Mouse (Mus musculus) embryonic fibroblast, embryonic 13.5 days (primary cell): ENCODE data around the gene Ajm1. TPM values are rescaled to one million over a fixed set of nuclear protein-coding genes. Genes with fewer than 3 reads are reported as not detected.
A peak's percentile ranks its signal among the peaks of the same experiment; 100 is the strongest.

Experiments used
- H3K27ac ChIP-seq: 2 replicates; pipeline ENCODE4 v1.5.1; 2012; ENCODE audit warnings: low read length, control low read depth, inconsistent platforms; ENCODE audit not compliant: insufficient read depth
- H3K4me1 ChIP-seq: 2 replicates; pipeline ENCODE4 v1.6.1; 2011; ENCODE audit warnings: low read length; ENCODE audit not compliant: control insufficient read depth, insufficient read depth
- H3K4me3 ChIP-seq: 2 replicates; pipeline ENCODE4 v1.5.1; 2011; ENCODE audit warnings: mild to moderate bottlenecking, control low read depth, low read length; ENCODE audit not compliant: insufficient read depth
- CTCF ChIP-seq: IDR thresholded peaks from 2 replicates; pipeline ENCODE4 v1.5.1; 2011; ENCODE audit warnings: mild to moderate bottlenecking, control low read depth, low read length, moderate library complexity, borderline replicate concordance; ENCODE audit not compliant: insufficient read depth
- POLR2A ChIP-seq: IDR thresholded peaks from 2 replicates; pipeline ENCODE4 v1.6.1; 2011; ENCODE audit warnings: low read depth, mild to moderate bottlenecking, control low read depth, low read length, moderate library complexity
- polyA plus RNA-seq: library from polyadenylated mRNA; stranded (reverse); fragments of >200 nt; gene quantifications from 2 replicates; pipeline ENCODE4 v1.2.4, GENCODE M21; 2011; ENCODE audit warnings: low read depth; ENCODE audit not compliant: missing spikeins, insufficient read length

Ajm1 gene
- polyA plus RNA-seq, 1 experiment, result 0.25 TPM

DNA sequence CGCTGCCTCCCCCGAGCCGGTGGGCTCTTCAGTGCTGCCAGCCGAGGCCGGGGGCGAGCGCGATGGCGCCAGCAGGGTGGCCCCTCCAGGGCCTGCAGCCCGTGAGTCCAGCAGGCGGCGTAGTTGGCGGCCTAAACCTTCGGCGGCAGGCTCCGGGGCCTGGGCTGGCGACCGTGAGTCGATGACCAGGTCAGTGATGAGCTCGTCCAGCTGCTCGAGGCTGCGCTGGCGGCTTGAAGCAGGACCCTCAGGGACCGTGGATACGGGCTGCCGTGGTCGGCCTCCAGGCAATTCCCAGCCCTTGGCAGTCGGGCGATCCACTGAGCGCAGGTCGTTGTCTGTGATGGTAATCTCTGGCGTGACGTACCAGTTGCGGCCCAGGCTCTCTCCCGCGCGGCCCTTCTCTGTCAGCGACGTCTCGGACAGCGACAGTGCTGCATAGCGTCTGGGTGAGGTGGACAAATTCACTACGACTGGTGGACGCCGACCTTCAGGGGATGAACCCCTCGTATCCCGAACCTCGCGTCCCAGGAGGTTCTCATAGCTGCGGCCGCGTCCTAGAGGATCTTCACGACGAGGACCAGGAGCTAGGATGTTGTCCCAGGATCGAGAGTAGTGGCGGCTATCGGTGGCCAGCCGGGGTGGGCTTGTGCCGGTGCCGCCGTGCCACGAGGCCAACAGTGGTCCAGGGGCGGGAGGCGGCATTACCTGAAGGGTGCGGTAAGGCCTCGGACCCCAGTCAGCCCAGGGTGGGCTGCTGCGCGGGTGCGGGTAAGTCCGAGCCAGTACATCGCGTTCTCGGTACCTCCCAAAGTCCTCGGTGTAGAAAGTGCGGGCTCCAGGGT, 3.4 kb downstream of the Ajm1 start:
- no peak overlapping the region for H3K4me3 ChIP-seq
- TF ChIP-seq CTCF (0 out of 2 replicates have a peak, but pooled peaks have one; percentile 10), POLR2A (no peak)

DNA sequence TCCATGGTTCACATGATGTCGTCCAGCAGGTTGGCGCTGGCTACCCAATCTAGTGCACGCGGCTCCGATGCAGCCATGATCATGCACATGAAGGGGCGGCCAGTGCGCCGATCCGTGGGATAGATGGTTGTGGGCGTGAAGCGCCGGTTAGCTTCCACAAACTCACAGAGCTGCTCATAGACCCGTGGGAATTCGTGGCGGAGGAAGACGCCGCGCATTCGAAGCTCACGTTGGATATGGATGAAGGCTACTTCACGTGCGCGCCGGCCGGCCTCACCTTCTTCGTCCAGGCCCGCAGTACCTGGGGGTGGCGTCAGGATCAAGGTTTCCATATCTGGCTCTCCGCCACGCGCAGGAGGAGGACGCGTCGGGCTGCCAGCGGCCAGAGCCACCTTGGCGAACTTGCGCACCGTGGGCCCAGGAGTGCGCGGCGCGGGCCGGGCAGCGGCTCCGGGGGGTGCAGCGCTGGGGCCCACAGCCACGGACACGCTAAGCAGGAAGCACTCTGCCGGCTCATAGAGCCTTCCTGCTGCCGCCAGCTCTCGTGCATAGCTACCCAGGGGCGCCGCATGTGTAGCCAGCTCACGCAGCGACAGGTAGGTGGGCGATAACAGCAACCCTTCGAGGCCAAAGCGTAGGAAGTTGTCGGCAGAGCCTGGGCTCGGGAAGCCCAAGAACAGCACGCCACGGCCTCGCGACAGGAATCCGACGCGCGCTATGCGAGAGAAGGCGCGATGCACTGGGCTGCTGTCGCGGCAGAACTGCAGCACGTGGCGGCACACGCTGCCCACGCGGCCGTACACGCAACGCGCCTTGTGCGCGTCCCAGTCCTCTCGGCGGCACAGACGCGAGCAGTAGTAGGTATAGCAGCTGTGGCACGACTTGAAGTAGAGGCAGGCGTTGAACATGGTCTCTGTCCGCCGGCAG, 4.3 kb downstream of the Ajm1 start:
- Histone ChIP-seq H3K27ac (no peak overlapping the region), H3K4me1 (peaks cover 6% of the 10 kb centered on the region; the same call in 1 of the 2 replicates), H3K4me3 (no peak overlapping the region)
- TF ChIP-seq POLR2A (no peak), CTCF (no peak)

More for the DNA sequence above, 3.4 kb downstream of the Ajm1 start:
- Histone ChIP-seq H3K4me1 (peaks cover 6% of the 10 kb centered on the region; the same call in 1 of the 2 replicates), H3K27ac (no peak overlapping the region)

GRCm38 (mm10) chr2:25576028-25576850, 5.3 kb downstream of the Ajm1 start:
- Histone ChIP-seq H3K4me1 (peaks cover 6% of the 10 kb centered on the region; the same call in 1 of the 2 replicates), H3K4me3 (no peak overlapping the region)

GRCm38 (mm10) chr2:25575432-25576027, 6.0 kb downstream of the Ajm1 start:
- Histone ChIP-seq H3K4me1 (peaks cover 6% of the 10 kb centered on the region; the same call in 1 of the 2 replicates), H3K27ac (no peak overlapping the region), H3K4me3 (no peak overlapping the region)
- no peak for TF ChIP-seq POLR2A

More at GRCm38 (mm10) chr2:25576028-25576850, 5.3 kb downstream of the Ajm1 start:
- no peak overlapping the region for H3K27ac ChIP-seq
- TF ChIP-seq POLR2A (no peak), CTCF (no peak)

- Histone ChIP-seq H3K27ac (peak within 1 kb of the TSS; percentile 78), H3K4me3 (peak within 1 kb of the TSS; percentile 52), H3K4me1 (peaks cover 6% of the 10 kb centered on the region; the same call in 1 of the 2 replicates)
- TF ChIP-seq CTCF (no peak), POLR2A (peak; percentile 79)
These were observed 6.8 kb downstream of the Ajm1 start, which contains the start of the genes Mamdc4 and Phpt1 for GRCm38 (mm10) chr2:25574579-25575431. Gene Mamdc4, minus strand, starts transcription at chr2:25574845. Gene Phpt1, minus strand, starts transcription at chr2:25575224.

- TF ChIP-seq CTCF (no peak), POLR2A (no peak)
- Histone ChIP-seq H3K27ac (0 out of 2 replicates have a peak overlapping the region, but pooled peaks have one; percentile 4), H3K4me3 (peak overlapping the region; percentile 52), H3K4me1 (peaks cover 6% of the 10 kb centered on the region; the same call in 1 of the 2 replicates)
These were observed 7.4 kb downstream of the Ajm1 start for GRCm38 (mm10) chr2:25574136-25574535.

DNA sequence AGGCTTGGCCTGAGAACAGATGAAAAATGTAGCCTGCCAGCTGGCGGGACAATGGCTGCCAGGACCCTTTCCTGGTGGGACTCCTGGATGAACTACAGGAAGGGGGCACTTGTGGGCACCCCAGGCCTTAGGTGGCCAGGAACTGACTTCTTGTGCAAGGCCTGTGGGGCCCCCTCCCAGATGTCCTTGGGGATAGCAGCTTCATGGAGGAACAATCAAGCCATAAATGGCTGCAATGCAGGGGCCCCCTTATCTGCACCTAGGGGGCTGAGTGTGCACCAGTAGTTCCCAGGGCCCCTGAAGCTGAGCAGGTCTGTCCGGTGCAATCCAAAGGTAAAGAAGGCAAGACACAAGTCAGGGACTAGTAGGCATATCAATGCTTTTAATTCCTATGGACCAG, 8.5 kb downstream of the Ajm1 start:
- no peak overlapping the region for H3K27ac ChIP-seq
- H3K4me3 ChIP-seq, result no peak overlapping the region
- peaks cover 6% of the 10 kb centered on the region; the same call in 1 of the 2 replicates for H3K4me1 ChIP-seq
- no peak for TF ChIP-seq CTCF
- no peak for TF ChIP-seq POLR2A

DNA sequence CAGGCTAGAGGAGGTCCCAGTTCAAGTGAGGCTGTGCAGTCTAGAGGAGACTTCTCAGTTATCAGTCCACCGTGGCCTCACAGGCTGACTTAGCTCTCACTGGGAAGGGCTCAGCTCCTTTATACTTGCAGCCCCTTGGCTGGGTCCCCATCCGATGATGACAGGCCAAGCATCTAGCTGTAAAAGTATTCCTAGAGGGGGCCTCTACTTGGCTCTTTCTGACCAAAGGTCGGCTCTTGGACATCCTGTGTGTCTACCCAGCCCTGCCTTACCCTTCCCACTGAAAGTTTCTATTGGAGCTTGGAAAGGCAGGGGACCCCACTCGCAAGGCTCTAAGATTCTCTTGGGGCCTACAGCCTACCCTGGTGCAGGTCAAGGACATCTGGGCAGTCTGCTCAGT, 10.3 kb downstream of the Ajm1 start:
- no peak overlapping the region for H3K27ac ChIP-seq
- H3K4me1 ChIP-seq, result peaks cover 6% of the 10 kb centered on the region; the same call in 1 of the 2 replicates
- H3K4me3 ChIP-seq, result no peak overlapping the region
- TF ChIP-seq CTCF (no peak), POLR2A (no peak)
